Mouse (Mus musculus): ENCODE measurements at regions not wholly inside any gene's neighbourhood (a gene's known extent, or its start where the extent isn't known, plus 50 kb on each side); places are given as distances from the start of the nearest gene placed in this dataset.

DNA sequence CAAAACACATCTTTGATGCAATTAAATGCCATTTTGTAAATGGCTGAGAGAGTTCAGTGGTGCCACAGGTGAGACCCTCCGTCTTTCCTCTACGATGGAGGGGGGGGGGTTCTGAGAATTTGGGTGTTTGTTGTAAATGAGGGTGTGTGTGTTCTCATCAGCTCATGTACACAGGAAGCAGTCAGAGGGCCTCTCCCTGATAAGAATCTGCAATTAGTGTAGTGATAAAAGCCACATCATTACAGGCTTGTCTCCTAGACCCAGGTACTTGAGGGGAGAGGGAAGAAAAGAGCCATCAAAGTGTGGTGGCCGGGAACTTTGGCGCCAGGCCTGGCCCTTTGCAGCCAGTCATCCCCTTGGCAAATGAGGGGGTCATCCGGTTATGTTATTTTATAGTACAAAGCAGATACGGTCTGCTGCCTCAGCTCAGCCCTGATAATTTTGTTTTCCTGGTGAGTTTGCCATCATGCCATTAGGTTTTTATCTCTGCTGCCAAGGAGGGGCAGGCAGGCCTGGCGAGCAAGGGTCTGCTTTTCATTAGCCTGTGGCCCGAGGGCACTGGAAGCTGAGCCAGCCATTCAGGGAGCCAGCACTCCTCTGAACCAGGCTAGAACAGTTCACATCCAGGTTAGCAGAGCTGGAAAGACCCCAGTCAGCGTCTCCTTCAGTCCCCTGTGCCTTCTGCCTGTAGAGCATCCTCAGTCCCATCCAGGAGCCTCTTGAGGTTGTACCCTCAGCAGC, 59.7 kb downstream of the H2al1j start:
- DNase-seq: no peak

DNA sequence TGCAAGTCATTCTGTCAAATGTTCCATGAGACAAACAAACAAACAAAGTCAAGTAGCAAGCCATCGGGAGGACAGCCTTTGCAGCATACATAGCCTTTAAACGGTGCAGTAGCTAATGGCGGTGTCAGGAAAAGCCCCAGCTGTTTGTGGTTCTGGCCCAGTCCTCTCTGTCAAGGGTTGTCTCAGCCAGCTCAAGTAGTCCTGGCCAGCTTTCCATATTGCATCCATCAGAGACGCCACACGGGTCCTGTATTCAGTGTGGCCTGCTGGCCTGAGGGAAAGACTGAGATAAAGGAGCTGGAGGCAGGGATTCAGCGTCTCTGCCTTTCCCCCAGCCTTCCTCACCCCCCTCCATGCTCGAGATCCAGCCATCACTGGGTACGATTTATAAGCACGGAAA, 61.2 kb downstream of the H2al1j start:
- DNase-seq: peak; percentile 44 to 85

DNA sequence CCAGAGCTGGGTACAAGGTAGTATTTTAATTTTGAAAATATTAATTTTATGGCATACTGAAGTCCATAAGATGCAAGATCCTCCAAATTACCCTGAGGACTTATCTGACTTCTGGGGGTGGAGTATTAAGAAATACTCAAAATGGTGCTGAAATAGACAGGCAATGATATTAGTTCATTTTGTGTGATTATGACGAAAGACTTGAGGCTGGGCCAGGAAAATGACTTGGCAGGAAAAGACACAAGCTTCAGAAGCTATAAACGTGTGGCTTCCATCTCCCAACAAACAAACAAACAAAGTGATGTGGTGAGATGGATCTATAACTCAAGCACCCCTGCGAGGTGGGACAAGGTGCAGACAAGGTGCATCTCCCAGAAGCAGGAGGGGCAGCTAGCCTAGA, 72.8 kb downstream of the H2al1j start:
- DNase-seq: peak in 1 of 2 experiments; percentile 11

DNA sequence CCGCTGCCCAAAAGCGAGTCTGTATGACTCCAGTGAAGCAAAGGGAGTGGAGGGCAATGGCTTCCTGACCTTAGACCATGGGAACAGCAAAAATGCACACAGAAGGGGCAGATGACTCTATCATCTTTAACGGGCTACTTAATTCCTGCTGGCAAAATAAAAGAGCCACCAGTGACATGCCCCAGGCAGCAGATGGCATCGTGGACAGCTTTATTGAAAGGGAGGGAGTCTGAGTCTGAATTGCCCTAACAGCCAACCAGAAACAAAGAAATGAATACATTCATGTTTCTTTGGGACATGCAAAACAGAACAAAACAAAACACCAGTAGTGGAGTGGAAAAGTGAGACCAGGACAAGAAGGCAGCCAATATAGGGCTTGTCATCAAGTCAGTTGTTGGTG, 76.7 kb downstream of the H2al1j start:
- no peak for DNase-seq

DNA sequence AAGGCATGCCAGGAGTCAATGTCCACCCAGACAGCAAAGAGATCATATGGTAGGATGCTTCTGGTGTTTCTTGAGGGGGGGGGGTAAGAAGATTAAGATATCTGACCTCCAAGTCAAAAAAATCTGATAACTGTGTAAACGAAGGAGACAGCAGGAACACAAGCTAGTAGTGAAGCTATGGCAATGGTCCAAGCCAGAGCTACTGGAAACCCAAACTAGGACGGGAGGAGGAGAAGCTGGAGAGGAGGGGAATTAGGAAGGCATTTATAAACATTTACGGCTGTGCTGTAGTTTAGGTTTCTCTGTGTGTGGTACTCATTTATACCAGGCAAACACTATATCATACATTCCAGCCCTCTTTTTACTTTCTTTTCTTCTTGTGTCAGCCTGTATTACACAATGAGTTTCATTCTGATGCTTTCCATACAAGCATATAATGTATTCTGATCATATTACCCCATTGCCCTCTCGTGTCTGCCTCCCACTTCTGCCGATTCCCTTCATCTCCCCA, 84.7 kb downstream of the H2al1j start:
- no peak for DNase-seq

DNA sequence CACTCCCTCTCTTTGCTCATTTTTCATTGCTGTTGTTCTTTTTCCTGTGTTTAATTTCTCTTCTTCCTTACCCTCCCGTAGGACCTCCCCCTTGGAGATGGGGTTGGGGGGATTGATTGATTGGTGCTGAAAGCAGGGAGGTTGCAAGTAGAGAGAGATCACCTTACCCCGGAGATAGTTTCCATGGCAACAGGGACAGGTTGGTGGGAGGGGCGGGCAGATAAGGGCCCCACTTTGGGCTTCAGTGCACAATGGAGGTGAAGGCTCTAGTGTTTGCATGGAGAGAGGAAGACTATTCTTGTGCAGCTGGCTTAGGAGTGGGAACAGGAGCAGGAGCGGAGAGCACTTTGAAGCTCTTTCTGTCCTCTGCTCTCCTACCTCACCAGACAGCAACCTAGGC, 88.0 kb downstream of the H2al1j start:
- no peak for DNase-seq

DNA sequence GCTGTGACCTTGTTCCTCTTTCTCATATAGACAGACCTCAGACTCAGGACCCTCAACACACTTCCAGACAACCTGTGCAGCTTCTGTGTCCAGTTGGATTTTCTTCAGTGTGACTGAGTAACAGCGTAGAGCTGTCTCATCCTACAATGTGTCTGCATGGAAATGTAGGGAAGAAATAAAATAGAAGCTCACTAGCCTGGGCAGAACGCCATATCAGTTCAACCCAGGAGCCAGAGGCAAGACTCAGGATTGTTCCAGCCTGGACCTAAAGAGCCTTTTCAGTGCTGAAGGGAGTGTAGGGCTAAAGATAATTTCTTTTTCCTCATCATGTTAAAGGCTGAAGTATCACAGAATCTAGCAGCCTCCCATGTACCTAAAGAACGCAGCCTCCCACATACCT, 88.9 kb downstream of the H2al1j start:
- DNase-seq: no peak

DNA sequence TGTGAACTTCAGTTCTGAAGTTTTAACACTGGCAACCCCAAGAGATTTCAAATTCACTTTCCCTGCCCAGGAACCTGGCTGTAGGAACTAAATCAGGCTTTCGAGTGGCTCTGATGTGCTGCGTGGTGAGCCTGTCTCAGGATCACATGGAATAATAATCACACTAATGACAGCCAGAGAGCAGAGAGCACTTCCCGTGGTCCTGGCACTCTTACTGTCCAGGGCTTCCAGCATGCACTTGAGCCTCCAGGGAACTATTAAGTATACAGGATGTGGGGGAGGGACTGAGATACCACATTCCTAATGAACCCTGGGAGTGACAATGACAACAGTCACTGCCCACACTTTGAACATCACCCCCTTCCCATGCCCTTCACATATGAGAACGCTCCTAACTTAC, 90.2 kb downstream of the H2al1j start:
- DNase-seq: peak in 1 of 2 experiments; percentile 9

DNA sequence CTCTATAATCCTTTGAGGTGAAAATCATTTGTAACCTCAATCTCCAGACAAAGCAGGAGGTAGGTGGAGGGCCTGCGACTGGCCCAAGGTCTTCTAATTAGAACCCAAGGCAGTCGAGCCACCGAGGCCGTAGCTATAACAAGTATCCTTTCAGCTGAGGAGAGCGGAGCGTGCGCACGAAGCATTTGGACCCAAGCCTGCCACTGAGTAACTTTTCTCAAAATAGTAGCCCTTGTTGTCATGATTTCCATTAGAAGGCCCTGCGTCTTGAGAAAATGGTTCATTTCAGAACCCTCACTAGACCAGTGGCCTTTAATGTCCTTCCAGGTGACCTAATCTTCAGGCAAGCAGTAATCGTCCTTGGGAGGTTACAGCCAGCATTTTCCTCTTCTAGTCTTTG, 90.6 kb downstream of the H2al1j start:
- DNase-seq: peak in 1 of 2 experiments; percentile 7

DNA sequence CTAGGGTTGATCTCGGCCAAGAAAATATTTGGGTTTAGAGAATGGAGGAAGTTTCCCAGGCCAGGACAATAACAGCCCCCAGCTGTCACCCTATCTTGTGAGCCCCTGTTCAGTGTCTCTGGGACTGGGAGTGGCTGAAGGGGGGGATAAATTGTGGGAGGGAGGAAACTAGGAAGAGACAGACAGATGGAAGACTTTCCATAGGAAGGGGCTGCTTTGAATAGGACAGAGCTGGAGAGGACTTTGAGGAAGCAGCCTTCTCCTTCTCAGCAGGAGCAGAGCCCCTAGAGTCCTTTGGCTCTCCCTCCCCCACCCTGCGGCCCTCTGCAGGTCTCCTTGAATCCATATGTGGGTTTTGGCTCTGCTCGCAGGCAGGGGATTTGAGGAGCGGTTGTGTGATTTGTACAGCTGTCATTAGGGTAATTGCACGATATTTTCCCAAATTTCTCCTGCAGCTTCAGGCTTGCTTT, 91.6 kb downstream of the H2al1j start:
- no peak for DNase-seq

DNA sequence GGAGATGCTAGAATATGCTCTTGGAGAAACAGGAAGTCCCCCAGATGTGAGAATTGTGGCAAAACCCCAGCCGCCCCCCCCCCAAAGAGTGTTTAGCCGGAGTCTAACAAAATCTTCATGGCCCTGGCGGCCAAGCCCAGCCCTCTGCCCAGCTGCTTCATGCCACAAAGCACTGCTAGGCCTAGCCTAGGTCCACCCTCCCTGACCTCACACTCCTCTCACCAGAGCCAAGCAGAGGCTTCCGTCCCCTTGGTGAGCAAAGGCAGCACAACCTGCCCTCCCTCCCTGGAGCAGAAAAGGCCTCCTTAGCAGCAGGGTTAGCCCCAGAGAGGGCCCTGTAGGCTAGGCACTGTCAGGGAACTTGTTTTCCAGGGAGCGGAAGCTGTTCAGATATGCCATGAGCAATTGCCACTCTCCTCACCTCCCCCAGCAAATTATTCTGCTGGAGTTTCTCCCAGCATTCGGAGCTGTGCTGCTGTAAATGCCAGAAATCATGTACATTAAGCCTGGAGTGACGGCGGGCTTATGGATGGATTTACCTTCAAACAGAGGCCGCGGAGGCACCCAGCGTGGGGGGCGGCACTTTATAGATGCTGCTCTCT, 104.9 kb downstream of the H2al1j start:
- peak; percentile 10 to 65 for DNase-seq

DNA sequence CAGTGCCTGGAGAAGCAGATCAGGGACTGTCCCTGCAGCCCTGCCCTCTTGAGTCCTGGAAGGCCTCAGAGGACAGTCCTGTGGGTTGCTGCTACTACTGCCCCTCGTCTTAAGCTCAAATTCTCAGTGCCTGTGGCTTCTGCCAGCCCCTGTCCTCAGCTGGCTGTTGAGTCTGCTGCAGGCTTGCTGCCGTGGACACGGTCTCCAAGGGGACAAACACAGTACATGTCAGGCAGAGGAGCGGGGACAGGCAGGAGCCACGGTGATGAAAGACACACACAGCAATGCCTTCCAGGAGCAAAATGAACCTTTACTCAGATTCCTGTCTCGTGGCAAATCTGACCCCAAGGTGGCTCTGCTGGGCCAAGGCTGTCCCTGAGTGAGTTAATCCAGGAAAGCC, 107.7 kb downstream of the H2al1j start:
- no peak for DNase-seq

DNA sequence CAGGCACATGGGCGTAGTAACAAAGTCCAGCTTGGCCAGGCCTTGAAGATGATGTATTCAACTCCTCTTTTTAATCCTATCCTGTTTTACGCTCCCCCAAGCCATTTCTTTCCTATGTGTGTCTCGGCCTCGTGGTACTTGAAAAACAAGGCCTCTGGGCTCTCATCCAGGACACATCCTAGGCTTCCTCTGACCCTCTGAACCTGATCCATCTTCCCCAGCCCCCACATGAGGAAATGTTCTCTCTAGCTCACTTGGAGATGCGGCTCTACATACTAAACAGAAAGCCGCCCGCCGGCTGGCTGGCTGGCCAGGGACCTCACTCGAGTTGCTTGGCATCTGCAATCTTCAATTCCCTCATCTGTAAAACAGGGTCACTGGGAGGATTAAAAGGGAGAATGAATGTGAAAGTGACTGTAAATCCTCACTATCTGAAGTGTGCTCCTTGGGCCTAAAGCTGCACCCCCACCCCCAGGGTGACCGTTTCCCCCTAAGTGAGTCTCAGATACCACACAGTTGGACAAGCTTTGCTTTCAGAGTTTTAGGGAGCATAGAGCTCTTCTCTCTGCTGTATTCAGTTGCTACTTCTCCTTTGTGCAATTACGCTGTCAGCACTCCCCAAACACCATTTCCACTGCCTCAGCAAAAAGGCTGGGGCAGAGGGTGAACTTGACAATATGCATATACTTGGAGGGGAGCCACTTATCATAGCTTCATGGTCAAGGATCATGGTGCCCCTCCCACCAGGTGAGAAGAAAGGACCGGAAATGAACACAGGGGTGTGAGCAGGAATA, 109.7 kb downstream of the H2al1j start:
- peak; percentile 37 to 64 for DNase-seq

DNA sequence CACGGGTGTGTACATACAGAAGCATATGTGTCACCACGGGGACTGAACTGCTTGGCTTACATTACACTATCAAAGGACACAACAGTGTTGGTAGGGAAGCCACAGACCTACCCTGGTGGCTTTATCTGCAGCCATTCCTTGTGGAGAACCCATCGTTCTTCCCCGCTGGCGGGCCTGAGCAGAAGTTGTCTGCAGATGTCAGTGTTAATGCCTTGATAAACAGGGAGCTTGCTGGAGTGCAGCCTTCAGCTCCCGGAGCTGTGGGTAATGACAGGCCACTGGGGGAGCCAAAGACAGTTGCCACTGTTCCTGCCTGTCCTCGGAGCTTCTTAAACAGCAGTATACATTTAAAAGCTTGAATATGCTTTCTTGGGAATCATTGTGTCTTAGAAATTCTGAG, 115.9 kb downstream of the H2al1j start:
- DNase-seq: peak; percentile 8 to 50

DNA sequence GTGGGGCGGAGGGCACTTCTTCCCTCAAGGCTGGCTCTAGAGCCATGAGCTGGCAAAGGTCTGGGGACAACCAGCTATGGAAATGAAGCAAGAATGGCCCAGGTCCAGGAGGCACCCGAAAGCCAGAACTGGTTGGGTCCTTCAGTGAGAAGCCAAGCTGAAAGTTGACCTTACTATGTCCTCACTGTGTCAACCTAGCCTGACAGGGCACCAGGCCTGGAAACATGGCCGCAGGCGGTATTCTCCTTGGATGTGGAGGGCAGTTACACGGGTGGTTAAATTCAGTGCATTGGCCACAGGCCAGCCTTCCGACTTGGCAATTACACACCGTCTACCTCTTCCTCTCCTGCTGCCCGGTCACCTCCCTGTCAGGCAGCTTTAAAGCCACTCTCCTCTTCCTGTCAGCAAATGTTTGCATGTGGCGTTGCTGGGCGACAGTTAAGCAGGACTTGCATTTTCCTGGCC, 116.7 kb downstream of the H2al1j start:
- peak; percentile 19 to 49 for DNase-seq

DNA sequence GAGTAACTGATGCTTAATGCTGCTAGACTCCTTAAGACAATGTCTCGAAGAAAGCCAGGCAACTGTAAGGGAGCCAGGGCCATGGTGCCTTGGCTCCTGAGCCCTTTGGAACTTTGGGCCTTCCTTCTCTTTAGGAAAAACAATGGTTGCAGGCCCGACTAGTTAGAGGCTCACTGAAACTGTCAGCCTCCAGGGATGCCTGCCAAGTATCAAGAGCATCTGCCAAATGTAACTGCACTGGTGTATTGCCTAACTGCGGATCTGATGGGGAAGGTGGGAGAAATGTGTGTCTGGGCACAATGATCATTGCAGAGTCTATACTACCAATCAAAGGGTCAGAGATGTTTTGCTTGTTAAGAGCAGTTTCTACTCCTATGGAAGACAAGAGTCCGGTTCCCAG, 121.1 kb downstream of the H2al1j start:
- peak in 1 of 2 experiments; percentile 28 for DNase-seq

DNA sequence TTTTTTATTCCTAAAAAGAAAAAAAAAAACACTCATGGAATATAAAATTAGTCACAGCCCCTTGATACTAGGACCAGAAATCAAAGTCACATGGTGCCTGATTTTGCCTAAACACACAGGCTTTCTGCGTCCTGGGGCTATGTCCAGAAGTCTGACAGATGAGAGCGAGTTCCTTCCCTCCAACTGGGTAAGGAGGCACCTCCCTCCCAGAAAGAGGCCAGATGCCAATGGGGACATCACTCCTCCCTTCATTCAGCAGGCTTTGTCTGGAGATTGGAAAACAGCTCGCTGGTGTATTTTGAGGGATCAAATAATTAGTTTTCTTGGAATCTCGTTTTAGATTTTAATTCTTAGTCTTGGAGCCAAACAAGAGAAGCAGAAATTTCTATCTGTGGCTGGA, 130.9 kb downstream of the H2al1j start:
- DNase-seq: peak in 1 of 2 experiments; percentile 29

DNA sequence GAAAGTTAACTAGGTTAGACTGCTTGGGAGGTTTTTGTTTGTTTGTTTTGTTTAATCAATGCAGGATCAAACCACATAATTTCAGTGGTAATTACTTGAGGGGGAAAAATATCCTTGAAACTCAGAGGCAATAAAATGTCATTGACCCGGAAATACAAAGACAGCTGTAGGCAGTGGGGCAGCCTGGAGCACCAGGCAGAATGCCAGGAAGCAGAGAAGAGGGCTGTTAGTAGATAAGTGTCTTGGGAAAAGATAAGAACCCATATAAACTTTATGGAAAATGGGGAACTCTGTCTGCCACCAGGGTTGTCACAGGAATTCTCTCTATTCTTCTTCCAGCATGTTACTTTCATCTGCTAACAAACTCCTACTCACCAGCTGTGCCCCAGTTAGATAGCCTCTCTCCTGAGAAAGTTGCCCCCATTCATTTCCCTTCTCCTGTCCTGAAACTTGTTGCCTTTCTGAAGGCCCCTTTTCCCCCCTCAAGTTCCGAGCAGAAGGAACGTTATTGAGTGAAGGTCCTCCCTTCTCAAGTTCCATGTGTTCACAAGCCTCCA, 136.4 kb downstream of the H2al1j start:
- DNase-seq: peak in 1 of 2 experiments; percentile 28

DNA sequence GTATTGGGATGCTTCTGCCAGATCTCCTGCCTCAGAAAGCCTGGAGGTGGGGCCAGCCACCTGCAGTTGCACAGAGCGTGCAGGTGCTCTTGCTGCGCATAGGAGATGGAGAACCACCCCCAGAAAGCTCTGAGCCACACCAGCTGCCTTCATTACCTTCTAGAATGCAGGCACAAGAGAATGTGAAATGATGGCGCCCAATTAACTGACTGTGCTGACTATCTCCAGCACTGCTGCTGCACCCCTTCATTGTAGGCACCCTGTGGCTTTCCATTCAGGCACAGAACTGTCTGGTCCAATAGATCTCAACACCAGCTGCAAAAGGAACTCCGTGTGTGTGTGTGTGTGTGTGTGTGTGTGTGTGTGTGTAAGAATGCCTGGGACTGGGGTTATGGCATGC, 138.6 kb downstream of the H2al1j start:
- DNase-seq: no peak

DNA sequence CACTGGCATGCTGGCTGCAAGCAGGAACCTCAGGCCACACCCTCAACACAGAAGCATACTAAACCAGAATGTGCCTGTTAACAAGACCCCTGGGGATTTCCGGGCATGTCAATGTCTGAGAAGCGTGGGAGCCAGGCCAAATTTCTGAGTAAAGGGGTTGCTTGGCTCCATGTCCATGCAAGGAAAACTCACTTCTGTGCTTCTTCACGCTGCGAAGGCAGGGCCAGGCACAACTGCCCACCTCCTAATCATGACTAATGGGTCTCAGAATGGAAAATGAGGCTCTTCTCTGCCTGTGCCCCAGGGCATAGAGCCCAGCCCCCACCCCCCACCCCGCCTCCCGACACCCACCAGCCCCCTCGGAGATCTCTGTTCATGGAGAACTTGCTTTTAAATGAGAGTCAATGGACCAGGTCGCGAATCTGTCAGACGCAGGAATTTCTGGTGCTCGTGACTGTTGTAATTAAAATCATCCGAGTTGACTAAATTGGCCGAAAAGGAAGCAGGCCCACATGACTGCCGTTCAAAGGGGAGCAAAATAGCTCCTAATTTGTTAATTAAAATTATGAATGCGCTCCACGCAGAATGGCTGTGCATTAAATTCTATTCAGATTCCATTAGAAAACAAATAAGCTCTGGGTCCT, 152.2 kb downstream of the H2al1j start:
- no peak for DNase-seq

DNA sequence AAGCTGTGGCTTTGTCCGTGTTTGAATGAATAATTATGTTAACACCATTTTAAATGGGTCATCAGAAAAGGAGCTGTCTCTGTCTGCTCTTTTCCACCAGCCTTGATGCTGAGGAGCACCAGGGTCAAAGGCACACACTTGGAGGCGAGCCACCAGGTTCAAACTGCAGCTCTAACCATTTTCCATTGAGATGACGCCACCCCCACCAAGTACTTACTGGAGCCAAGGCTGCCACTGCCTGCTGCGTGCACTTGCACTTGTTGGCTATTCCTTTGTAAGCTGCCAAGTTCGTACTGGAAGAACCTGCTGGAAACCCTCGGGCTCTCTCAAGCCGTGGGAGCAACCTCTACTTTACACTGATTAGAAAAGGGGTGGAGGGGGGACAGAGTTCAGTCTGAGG, 154.5 kb downstream of the H2al1j start:
- DNase-seq: no peak

DNA sequence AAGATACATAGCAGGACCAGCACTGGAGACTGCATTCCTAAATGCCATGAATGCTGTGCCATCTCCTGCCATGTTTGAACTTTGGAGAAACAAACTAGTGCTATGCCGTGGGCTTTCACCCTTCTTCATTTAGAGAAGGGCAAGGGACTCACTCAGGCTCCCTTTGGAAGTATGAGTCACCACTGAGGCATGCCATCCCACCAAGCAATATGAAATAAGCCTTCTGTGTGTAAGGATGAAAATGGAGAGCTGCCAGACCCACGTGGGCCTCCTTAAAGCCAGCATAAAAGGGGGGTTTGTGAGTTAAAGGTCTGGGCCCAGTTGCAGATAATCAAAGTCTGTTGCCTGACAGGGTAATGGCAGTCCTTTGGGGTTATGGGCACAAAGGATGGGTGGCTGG, 159.0 kb downstream of the H2al1j start:
- DNase-seq: no peak

DNA sequence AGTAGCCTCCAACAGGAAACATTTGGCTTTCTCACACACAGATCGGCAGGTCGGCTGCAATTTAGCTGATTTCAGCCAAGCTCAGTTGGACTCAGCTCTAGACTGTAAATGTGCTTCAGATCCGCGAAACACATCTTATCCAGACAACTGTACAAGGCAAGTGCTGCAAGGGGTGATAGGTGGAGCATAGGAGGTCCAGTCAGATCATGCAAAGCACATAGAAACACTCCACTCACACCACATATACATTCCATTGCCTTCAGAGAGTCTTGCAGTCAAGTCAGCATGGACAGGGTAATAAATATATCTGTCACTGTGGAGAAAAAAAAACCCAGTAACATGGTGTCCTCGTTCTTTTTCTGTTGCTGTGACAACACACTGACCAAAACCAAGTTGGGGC, 160.3 kb downstream of the H2al1j start:
- peak in 1 of 2 experiments; percentile 28 for DNase-seq
